Mouse (Mus musculus) gastrocnemius, postnatal 14 days (tissue): ENCODE measurements around the gene Cym. TPM values are rescaled to one million over a fixed set of nuclear protein-coding genes. Genes with fewer than 3 reads are reported as not detected.

ENCODE experiments used
- DNase-seq: peaks from one replicate; pipeline ENCODE4 v3.0.0; 2021; ENCODE audit warnings: mixed read lengths
- intact Hi-C: fragments of 180-260 bp; cut with DNase I; formaldehyde crosslinking; loops from one replicate; pipeline ENCODE4 v1.15.1; 2025; ENCODE audit warnings: low total_unique reads
- total RNA-seq, 2 experiments: library from RNA; stranded (reverse); gene quantifications; 2 replicates each; pipeline ENCODE4 v1.2.3; 2021

Cym gene
- total RNA-seq, 2 experiments from 2014 or later = not detected

DNA sequence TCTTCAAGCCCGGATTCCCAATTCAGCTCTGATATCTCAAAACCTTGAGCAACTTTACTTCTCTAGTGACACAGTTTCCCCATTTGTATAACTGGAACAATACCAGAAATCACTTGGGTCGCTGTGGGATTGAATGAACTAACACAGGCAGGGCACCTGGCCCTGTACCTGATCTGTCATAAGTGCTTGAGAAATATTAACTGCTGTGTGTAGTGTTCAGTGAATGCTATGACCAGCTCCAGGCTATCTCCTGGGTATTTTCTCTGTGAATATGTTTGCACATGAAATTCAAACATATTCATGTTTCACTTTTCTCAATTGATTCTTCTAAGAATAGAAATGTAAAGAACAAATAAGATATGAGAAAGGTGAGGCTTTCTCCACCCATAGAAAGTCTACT, 40.7 kb downstream of the Cym start:
- DNase-seq = no peak
- intact Hi-C loops = no loop called here

DNA sequence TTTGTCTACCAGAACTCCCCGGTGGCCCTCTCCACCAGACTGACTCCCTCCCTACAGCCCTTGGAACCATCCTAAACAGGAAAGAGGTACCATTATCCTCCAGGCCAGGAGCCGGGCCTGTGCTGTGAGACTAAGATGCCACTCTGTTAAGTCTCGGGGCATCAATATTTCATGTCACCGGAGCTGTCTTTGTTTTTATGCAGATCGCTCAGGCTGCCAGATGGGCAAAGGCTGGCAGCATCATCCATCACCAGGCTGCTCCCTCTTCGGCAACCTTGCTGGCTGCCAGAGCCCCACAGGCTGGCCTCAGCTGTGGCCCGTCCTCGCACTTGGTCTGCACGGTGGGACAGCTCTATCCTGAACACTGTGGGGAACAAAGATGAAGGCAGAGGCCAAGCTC, 45.0 kb downstream of the Cym start:
- intact Hi-C loops = no loop called here

GRCm38 (mm10) chr3:107175486-107175885, 46.0 kb downstream of the Cym start:
- intact Hi-C loops = no loop called here
- no peak for DNase-seq

More for the DNA sequence above, 45.0 kb downstream of the Cym start:
- DNase-seq = no peak

- DNase-seq = no peak
- intact Hi-C loops = no loop called here
These were observed 49.0 kb downstream of the Cym start for GRCm38 (mm10) chr3:107172556-107172955.

DNA sequence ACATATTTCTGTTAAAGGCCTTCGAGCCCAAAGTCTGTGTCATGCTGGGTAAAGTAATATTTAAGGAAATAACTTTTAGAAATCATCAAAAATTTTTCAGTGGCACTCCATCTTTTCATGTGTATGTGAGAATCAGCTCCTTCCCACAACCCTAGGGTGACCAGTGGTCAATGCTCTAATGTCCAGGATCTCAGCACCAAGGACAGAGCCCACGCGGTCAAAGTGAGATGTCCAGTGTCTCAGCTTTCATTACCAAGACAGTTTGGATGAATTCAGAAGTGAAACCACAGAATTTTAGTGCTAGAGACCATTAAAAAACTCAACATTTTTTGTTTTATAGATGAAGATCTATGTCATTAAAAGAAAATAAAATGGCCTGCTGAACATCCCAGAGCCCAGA, 49.6 kb downstream of the Cym start:
- intact Hi-C loops = no loop called here
- no peak for DNase-seq

- intact Hi-C loops = no loop called here
- DNase-seq = no peak
These were observed 52.0 kb downstream of the Cym start for GRCm38 (mm10) chr3:107169552-107169951.

- no peak for DNase-seq
- intact Hi-C loops = no loop called here
These were observed 58.8 kb downstream of the Cym start for GRCm38 (mm10) chr3:107162741-107163140.

Other genes starting within 250 kb of the Cym start
- under 1 TPM in 1 of 2 experiments, not detected in 1; 0.20 TPM for gene Kcna3, start 185.6 kb downstream of the Cym start, total RNA-seq
- 1 to 10 TPM; 2.2 to 3.3 TPM for gene Kcna2, start 120.6 kb downstream of the Cym start, total RNA-seq
- gene Kcna10, start 38.7 kb downstream of the Cym start, total RNA-seq = under 1 TPM in 1 of 2 experiments, not detected in 1; 0.10 TPM
- not detected for gene A630076J17Rik, start 8.9 kb upstream of the Cym start, total RNA-seq
- gene Prok1, start 18.0 kb upstream of the Cym start, total RNA-seq = not detected
- gene Lamtor5, start 57.1 kb upstream of the Cym start, total RNA-seq = 10 to 100 TPM; 46.8 to 53.2 TPM
- gene Slc16a4, start 69.5 kb upstream of the Cym start, total RNA-seq = under 1 TPM; 0.18 to 0.25 TPM
- gene Rbm15, start 111.9 kb upstream of the Cym start, total RNA-seq = 10 to 100 TPM; 16.9 to 18.0 TPM
- 10 to 100 TPM; 49.3 to 51.9 TPM for gene Kcnc4, start 237.8 kb upstream of the Cym start, total RNA-seq